Mouse (Mus musculus) heart, adult 2 months (tissue): ENCODE measurements around the gene Tpk1. TPM values are rescaled to one million over a fixed set of nuclear protein-coding genes. Genes with fewer than 3 reads are reported as not detected.

Experiments
- DNase-seq, 2 experiments: peaks; one replicate each; pipeline ENCODE4 v3.0.0; 2021
- H3K27ac ChIP-seq: fragments of 200-600 bp; 2 replicates; pipeline ENCODE4 v1.8.1; 2022
- H3K27me3 ChIP-seq: fragments of 200-500 bp; 2 replicates; pipeline ENCODE4 v1.6.1; 2012; ENCODE audit warnings: mild to moderate bottlenecking, low read length, inconsistent platforms, mixed read lengths; ENCODE audit not compliant: control insufficient read depth, insufficient read depth
- H3K36me3 ChIP-seq: fragments of 200-500 bp; 2 replicates; pipeline ENCODE4 v1.6.1; 2012; ENCODE audit warnings: low read length, inconsistent platforms; ENCODE audit not compliant: control insufficient read depth, insufficient read depth
- H3K4me1 ChIP-seq: fragments of 200-500 bp; 2 replicates; pipeline ENCODE4 v1.6.1; 2011; ENCODE audit warnings: low read length; ENCODE audit not compliant: control insufficient read depth, insufficient read depth
- H3K4me3 ChIP-seq: fragments of 200-600 bp; 2 replicates; pipeline ENCODE4 v1.8.1; 2022
- H3K79me2 ChIP-seq: fragments of 200-500 bp; replicated peaks from 2 replicates; pipeline ENCODE4 v1.6.1; 2012; ENCODE audit warnings: mild to moderate bottlenecking, inconsistent platforms, low read length, moderate library complexity, mixed read lengths; ENCODE audit not compliant: control insufficient read depth, insufficient read depth
- H3K9ac ChIP-seq: fragments of 200-500 bp; 2 replicates; pipeline ENCODE4 v1.6.1; 2012; ENCODE audit warnings: low read depth, mild to moderate bottlenecking, control low read depth, inconsistent platforms, low read length, mixed read lengths
- CTCF ChIP-seq: fragments of 200-600 bp; IDR thresholded peaks from 2 replicates; pipeline ENCODE4 v1.8.1; 2022; ENCODE audit warnings: antibody characterized with exemption, mild to moderate bottlenecking, moderate library complexity
- EP300 ChIP-seq: fragments of 200-500 bp; IDR thresholded peaks from 2 replicates; pipeline ENCODE4 v1.6.1; 2011; ENCODE audit warnings: low read depth, low read length, control low read depth; ENCODE audit not compliant: insufficient read depth
- POLR2A ChIP-seq: fragments of 200-500 bp; IDR thresholded peaks from 2 replicates; pipeline ENCODE4 v1.6.1; 2011; ENCODE audit warnings: mild to moderate bottlenecking, low read depth, low read length, control low read depth; ENCODE audit not compliant: insufficient read depth
- WGBS: fragments of 180-500 bp; shearing (Covaris S2); methylation state at CpG from one replicate; pipeline ENCODE4 v1.1.7; 2018; 5-methylcytosine and 5-hydroxymethylcytosine counted together
- intact Hi-C: fragments of 180-260 bp; cut with DNase I; formaldehyde crosslinking; loops from one replicate; pipeline ENCODE4 v1.15.1; 2025
- polyA plus RNA-seq: library from polyadenylated mRNA; depleted of rRNA; stranded (reverse); fragments of >200 nt; gene quantifications from 2 replicates; pipeline ENCODE4 v1.2.3, GENCODE M21; 2012
- total RNA-seq, 2 experiments: library from RNA; stranded (reverse); gene quantifications; 2 replicates each; pipeline ENCODE4 v1.2.3; 2021

The Tpk1 gene
- total and polyA plus RNA-seq, 3 experiments, result 1.4 to 5.4 (median 1.9) TPM

GRCm38 (mm10) chr6:43478810-43479209 is 187.3 kb downstream of the Tpk1 start:
- intact Hi-C loops, result no loop called here
- WGBS, result 87% methylated on average over 7 of the region's 7 CpGs
- no peak for DNase-seq

GRCm38 (mm10) chr6:43476406-43476805 is 189.7 kb downstream of the Tpk1 start:
- H3K4me1 ChIP-seq, result no peaks in the 10 kb centered on the region
- H3K27me3 ChIP-seq, result no peaks in the 10 kb centered on the region
- DNase-seq, result no peak
- H3K9ac ChIP-seq, result no peak overlapping the region
- intact Hi-C loops, result no loop called here
- no peak overlapping the region for H3K4me3 ChIP-seq
- 95% methylated on average over 3 of the region's 3 CpGs for WGBS
- no peaks in the 10 kb centered on the region for H3K36me3 ChIP-seq
- no peaks in the 10 kb centered on the region for H3K79me2 ChIP-seq
- TF ChIP-seq EP300 (no peak), POLR2A (no peak), CTCF (no peak)
- no peak overlapping the region for H3K27ac ChIP-seq

More at GRCm38 (mm10) chr6:43478810-43479209, 187.3 kb downstream of the Tpk1 start:
- Histone ChIP-seq H3K27ac (no peak overlapping the region), H3K4me3 (no peak overlapping the region), H3K27me3 (no peaks in the 10 kb centered on the region), H3K4me1 (no peaks in the 10 kb centered on the region), H3K36me3 (no peaks in the 10 kb centered on the region), H3K9ac (no peak overlapping the region), H3K79me2 (no peaks in the 10 kb centered on the region)
- no peak for TF ChIP-seq POLR2A
- TF ChIP-seq EP300, result no peak
- no peak for TF ChIP-seq CTCF

GRCm38 (mm10) chr6:43475921-43476320 is 190.2 kb downstream of the Tpk1 start:
- DNase-seq, result no peak
- no peak for TF ChIP-seq EP300
- TF ChIP-seq CTCF, result no peak
- no peak for TF ChIP-seq POLR2A
- intact Hi-C loops, result no loop called here
- H3K9ac ChIP-seq, result no peak overlapping the region
- H3K36me3 ChIP-seq, result no peaks in the 10 kb centered on the region
- no peak overlapping the region for H3K4me3 ChIP-seq
- H3K27me3 ChIP-seq, result no peaks in the 10 kb centered on the region
- no peaks in the 10 kb centered on the region for H3K79me2 ChIP-seq
- no peak overlapping the region for H3K27ac ChIP-seq
- no peaks in the 10 kb centered on the region for H3K4me1 ChIP-seq

- WGBS, result 75% methylated on average over 1 of the region's 1 CpGs
These were observed 194.5 kb downstream of the Tpk1 start for GRCm38 (mm10) chr6:43471556-43471955.

GRCm38 (mm10) chr6:43468821-43469594 is 197.1 kb downstream of the Tpk1 start:
- no peaks in the 10 kb centered on the region for H3K4me1 ChIP-seq
- intact Hi-C loops, result no loop called here
- H3K4me3 ChIP-seq, result no peak overlapping the region
- no peak for DNase-seq
- H3K79me2 ChIP-seq, result no peaks in the 10 kb centered on the region
- no peaks in the 10 kb centered on the region for H3K36me3 ChIP-seq
- no peak overlapping the region for H3K27ac ChIP-seq
- TF ChIP-seq CTCF, result no peak
- no peak for TF ChIP-seq POLR2A
- no peak for TF ChIP-seq EP300
- WGBS, result 88% methylated on average over 10 of the region's 10 CpGs
- H3K9ac ChIP-seq, result no peak overlapping the region
- no peaks in the 10 kb centered on the region for H3K27me3 ChIP-seq

More at GRCm38 (mm10) chr6:43471556-43471955, 194.5 kb downstream of the Tpk1 start:
- H3K27ac ChIP-seq, result no peak overlapping the region
- no peaks in the 10 kb centered on the region for H3K4me1 ChIP-seq
- intact Hi-C loops, result no loop called here
- DNase-seq, result no peak
- H3K27me3 ChIP-seq, result no peaks in the 10 kb centered on the region
- H3K9ac ChIP-seq, result no peak overlapping the region
- TF ChIP-seq POLR2A, result no peak
- TF ChIP-seq CTCF, result no peak
- TF ChIP-seq EP300, result no peak
- no peaks in the 10 kb centered on the region for H3K79me2 ChIP-seq
- H3K36me3 ChIP-seq, result no peaks in the 10 kb centered on the region
- H3K4me3 ChIP-seq, result no peak overlapping the region

GRCm38 (mm10) chr6:43462849-43463369 is 203.2 kb downstream of the Tpk1 start:
- Histone ChIP-seq H3K4me3 (no peak overlapping the region), H3K27me3 (no peaks in the 10 kb centered on the region), H3K79me2 (no peaks in the 10 kb centered on the region), H3K36me3 (no peaks in the 10 kb centered on the region), H3K4me1 (no peaks in the 10 kb centered on the region), H3K9ac (no peak overlapping the region), H3K27ac (no peak overlapping the region)
- TF ChIP-seq CTCF (no peak), POLR2A (no peak), EP300 (no peak)
- intact Hi-C loops, result no loop called here
- 76% methylated on average over 2 of the region's 2 CpGs for WGBS
- DNase-seq, result no peak
